Mouse (Mus musculus) heart, postnatal 25 days (tissue): ENCODE results near the gene Cul4b. TPM values are rescaled to one million over a fixed set of nuclear protein-coding genes. Genes with fewer than 3 reads are reported as not detected.
A peak's percentile ranks its signal among the peaks of the same experiment; 100 is the strongest.
"Not testable (repeated sequence)": the region's sequence is repeated elsewhere in the genome, so short reads cannot be mapped to it uniquely, and the experiment has no call there.

ENCODE experiments used
- DNase-seq: peaks from one replicate; pipeline ENCODE4 v3.0.0; 2022; ENCODE audit warnings: low spot score
- intact Hi-C: fragments of 180-260 bp; cut with DNase I; formaldehyde crosslinking; loops from one replicate; pipeline ENCODE4 v1.15.1; 2025
- total RNA-seq, 2 experiments: library from RNA; stranded (reverse); gene quantifications; 2 replicates each; pipeline ENCODE4 v1.2.3; 2021

The Cul4b gene
- total RNA-seq = 10 to 100 TPM; 13.1 to 13.3 TPM

GRCm38 (mm10) chrX:38576078-38576477, at the start of gene Cul4b:
Gene Cul4b (minus strand): TSS chrX:38576196.
- intact Hi-C loops = no loop called here
- DNase-seq = peak; percentile 39

- DNase-seq = no peak
- intact Hi-C loops = loop anchor here (5.0 kb wide), 2 partner anchors 34 to 36 kb away; partner anchors contain the start of gene C1galt1c1
Observed at GRCm38 (mm10) chrX:38600995-38601369, 25.0 kb upstream of the Cul4b start.

GRCm38 (mm10) chrX:38600177-38600994, 24.4 kb upstream of the Cul4b start, which contains the start of gene Mcts1:
Gene Mcts1 (plus strand): TSS chrX:38600578.
- peak; percentile 50 for DNase-seq
- intact Hi-C loops = loop anchor here (5.0 kb wide), 2 partner anchors 33 to 37 kb away; partner anchors contain the start of gene C1galt1c1

- no peak for DNase-seq
- intact Hi-C loops = no loop called here
Observed at GRCm38 (mm10) chrX:38593180-38593889, 17.3 kb upstream of the Cul4b start.

DNA sequence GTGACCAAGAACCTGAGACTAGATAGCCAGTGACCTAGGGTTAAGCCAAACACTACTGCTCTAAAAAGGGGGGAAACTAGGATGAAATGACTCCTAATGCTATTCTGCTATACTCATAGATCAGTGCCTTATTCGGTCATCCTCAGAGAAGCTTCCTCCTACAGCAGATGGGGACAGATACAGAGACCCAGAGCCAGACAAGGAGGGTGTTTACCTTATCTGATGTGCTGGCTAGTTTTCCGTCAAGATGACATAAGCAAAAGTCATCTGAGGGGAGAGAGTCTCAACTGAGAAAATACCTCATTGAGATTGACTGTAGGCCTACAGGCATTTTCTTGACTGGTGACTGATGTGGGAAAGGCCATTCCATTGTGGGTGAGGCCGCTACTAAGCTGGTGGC, 15.8 kb upstream of the Cul4b start:
- DNase-seq = no peak
- intact Hi-C loops = no loop called here

GRCm38 (mm10) chrX:38589827-38590226, 13.8 kb upstream of the Cul4b start:
- no peak for DNase-seq
- intact Hi-C loops = no loop called here

DNA sequence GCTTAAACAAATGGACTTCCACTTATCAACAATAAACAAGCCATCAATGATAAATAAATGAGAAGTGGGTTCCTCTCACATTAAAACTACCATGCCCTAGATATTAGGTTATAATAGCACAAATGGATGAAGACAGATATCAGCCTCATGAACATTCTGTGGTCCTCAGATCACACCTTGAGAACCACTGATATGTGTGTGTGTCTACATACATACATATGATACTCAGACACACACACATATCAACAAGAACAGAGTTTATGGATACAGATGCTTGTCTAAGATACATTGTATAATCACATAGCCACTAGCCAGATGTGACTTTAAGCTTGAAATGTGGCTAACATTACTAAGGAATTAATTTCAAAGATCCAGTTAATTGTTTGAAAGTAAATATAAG, 7.3 kb upstream of the Cul4b start:
- DNase-seq = no peak
- intact Hi-C loops = no loop called here

DNA sequence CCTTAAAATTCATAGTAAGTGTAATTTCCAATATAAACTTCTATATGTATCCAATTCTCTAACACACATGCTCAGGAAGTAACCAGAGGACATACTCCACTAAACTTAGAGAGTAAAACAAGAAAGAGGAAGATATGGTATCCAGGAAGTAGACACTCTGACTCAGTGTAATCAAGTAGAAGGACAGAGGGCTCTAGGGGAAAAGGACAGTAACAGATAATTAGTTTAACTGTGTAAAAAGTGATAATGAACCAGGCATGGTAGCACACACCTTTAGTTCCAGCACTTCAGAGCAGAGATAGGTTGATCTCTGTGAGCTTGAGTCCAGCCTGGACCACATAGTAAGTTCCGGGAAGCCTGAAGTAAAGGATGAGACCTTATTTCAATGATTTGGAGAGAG, 5.1 kb upstream of the Cul4b start:
- intact Hi-C loops = no loop called here
- DNase-seq = no peak

GRCm38 (mm10) chrX:38566521-38567205, 9.3 kb downstream of the Cul4b start:
- DNase-seq = no peak
- intact Hi-C loops = loop anchor here (5.0 kb wide), 1 partner anchor 36 kb away; the partner anchor contains the start of gene Mcts1

DNA sequence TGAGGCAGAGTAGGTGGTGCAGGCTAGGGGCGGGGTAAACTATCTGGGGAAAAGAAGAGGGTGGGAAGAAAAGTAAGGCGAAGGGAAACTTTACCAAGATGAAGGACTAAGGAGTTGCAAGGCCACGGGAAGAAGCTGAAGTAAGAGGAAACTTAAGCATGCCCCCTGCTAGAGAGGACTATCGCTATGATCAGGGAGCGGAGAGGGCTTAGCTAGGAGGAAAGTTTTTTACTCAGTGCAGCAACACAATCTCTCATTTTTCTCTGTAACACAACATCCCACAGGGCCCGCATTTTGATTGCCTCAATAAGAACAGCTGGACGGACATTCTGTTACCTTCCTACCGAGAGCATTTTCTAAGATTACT, 10.8 kb downstream of the Cul4b start:
- intact Hi-C loops = loop anchor here (5.0 kb wide), 1 partner anchor 37 kb away; the partner anchor contains the start of gene Mcts1
- no peak for DNase-seq

- DNase-seq = peak; percentile 83
- intact Hi-C loops = loop anchor here (5.0 kb wide), 1 partner anchor 38 kb away; the partner anchor contains the start of gene Mcts1
Observed at GRCm38 (mm10) chrX:38564542-38565175, 11.3 kb downstream of the Cul4b start.

DNA sequence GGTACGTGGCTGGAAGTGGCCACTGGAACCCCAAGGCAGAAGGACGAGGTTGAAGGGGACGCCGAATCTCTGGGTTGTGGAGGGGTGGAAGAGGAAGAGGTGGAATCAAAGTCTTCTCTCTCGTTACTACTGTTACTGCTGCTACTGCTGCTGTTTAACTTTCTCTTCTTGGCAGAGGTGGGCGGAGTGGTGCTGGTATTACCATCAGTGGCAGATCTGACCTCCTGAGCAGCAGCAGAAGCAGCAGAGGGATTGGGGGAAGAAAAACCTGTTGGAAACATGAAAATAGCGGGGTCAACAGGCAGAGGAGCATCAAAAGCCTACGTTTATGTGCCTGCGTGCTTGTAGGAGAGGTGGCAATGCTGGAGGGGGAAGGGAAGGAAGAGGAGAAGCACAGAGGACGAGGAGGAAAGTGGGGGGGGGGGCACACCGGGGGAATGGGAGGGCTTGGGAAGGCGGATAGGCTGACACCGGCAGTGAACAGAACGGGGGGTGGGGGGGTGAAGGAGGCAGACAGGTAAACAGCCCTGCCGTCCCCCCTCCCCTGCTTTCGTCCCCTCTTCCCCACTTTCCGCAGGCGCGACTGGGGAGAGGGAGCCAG, 12.0 kb downstream of the Cul4b start:
- intact Hi-C loops = no loop called here
- DNase-seq = no peak

- no peak for DNase-seq
- intact Hi-C loops = no loop called here
Observed at GRCm38 (mm10) chrX:38553255-38553654, 22.7 kb downstream of the Cul4b start.

DNA sequence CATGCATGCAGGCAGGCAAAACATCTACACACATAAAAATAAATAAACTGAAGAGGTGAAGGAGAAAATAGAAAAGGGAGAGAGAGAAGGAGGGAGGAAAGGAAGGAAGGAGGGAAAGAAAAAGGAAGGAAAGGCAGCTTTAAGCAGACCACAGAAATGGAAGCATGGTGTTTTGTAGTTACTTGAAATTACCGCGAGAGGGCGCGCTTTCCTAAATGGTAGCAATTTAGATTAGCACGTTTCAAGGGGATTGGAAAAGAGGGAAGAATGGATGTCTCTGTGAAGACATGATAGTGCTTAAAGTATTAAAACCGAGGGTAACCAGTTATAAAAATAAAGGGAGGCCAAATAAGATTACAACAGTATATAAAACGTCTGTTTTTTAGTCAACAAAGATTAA, 61.4 kb downstream of the Cul4b start:
- intact Hi-C loops = loop anchor here (5.0 to 10.0 kb wide), 2 partner anchors 138 to 260 kb away; partner anchors contain the start of gene 6030498E09Rik
- no peak for DNase-seq

DNA sequence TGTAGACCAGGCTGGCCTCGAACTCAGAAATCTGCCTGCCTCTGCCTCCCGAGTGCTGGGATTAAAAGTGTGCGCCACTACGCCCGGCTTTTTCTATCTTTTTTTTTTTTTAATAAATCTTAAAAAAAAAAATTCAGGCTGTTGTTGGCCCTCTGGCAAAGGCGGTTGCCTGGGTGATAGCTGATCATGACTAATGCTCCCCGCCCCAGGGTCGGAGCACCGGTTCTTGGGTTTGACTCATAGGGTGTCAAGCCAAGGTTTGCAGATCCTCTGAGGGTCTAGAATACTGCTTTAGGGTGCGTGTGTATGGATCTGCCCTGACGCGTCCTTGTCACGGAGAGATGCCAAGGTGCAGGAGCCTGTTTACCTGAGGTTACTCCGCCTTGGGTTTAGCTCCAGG, 71.2 kb downstream of the Cul4b start:
- DNase-seq = no peak
- intact Hi-C loops = no loop called here

- intact Hi-C loops, DNase-seq: not testable (repeated sequence)
Observed at GRCm38 (mm10) chrX:38502182-38502581, 73.8 kb downstream of the Cul4b start.

GRCm38 (mm10) chrX:38485464-38485863, 90.5 kb downstream of the Cul4b start:
- DNase-seq, intact Hi-C loops: not testable (repeated sequence)
